Mouse (Mus musculus): ENCODE measurements around the gene Hoxc11.

Gene Hoxc11

DNA sequence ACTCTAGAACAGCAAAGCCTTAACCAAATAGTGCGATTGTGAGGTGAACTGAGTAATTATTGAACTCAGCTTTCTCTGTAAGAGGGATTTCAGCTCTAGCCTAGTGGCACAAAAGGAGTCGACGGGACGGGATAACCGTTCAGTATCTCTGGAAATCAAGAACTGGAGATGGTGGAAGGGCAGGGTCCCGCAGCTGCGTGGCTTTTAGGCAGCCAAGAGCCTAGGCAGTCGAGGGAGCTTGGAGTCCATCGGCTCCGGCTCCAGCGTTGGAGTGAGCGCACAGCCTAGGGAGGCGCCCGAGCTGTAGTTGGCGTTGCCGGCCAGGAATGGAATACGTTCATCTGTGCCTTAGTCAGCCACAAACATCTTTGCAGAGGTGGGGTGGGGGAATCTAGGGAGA is 51.1 kb downstream of the Hoxc11 start:
- no peak for DNase-seq (ENCODE audit: low spot score in 2 of 2)

DNA sequence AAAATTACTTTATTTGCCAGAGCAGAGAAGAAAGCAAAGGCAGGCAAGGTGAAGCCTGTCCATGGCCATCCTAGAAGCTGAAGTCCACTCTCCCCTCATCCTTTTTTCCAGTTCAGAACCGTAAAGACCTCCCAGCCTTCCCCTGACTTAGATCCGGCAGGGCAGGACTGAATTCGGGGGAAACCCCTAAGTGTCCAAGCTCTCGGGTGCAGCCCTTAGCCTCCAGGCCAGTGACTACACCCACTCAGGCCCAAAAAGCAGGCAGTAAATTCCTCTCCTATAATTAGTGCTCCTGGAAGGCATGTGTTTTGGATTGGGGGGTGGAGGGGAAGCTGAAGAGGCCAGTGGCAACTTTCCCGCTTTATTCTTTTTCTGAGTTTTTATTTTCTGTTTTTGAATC is 51.6 kb downstream of the Hoxc11 start:
- DNase-seq (ENCODE audit: low spot score in 2 of 2), result no peak

DNA sequence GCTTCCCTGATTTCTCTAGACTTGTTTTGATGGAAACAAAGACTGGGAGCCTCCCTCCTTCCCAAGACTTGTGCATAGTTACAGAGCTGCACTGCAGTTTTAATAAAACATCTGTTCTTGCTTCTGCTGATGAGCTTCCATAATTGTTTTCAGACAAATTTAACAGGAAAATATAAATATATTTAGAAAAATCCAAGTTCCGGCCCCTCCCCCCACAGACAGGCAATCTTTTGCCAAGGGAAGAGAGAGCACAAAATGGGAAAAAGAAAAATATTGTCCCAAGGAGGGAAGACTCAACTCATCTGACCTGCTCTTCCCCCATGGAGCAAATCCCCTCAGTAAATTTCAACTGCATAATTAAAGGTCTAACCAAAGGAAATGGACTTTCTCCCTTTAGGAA is 52.1 kb downstream of the Hoxc11 start:
- no peak for DNase-seq (ENCODE audit: low spot score in 2 of 2)
